Mouse (Mus musculus) ES-CJ7 (cell line): Measurements from ENCODE around the gene Efcab11.
A peak's percentile ranks its signal among the peaks of the same experiment; 100 is the strongest.

Experiments
- DNase-seq: peaks from one replicate; pipeline ENCODE4 v3.0.0; 2011; ENCODE audit warnings: low read depth, low spot score

The Efcab11 gene

GRCm38 (mm10) chr12:99884269-99885261 is at the start of gene Efcab11, which contains the start of gene Tdp1:
TSS of gene Efcab11 (minus strand) at chr12:99884439.
TSS of gene Tdp1 (plus strand) at chr12:99884517.
- peak; percentile 90 for DNase-seq

- DNase-seq = no peak
Measured at GRCm38 (mm10) chr12:99933630-99934029, 49.4 kb upstream of the Efcab11 start.

GRCm38 (mm10) chr12:99932245-99932644 is 48.0 kb upstream of the Efcab11 start:
- DNase-seq = no peak

GRCm38 (mm10) chr12:99929160-99929559 is 44.9 kb upstream of the Efcab11 start:
- DNase-seq = no peak

GRCm38 (mm10) chr12:99928311-99928710 is 44.1 kb upstream of the Efcab11 start:
- no peak for DNase-seq

GRCm38 (mm10) chr12:99923703-99924102 is 39.5 kb upstream of the Efcab11 start:
- no peak for DNase-seq

- peak; percentile 7 for DNase-seq
Measured at GRCm38 (mm10) chr12:99923131-99923606, 38.9 kb upstream of the Efcab11 start.

GRCm38 (mm10) chr12:99921045-99921444 is 36.8 kb upstream of the Efcab11 start:
- peak; percentile 48 for DNase-seq

- no peak for DNase-seq
Measured at GRCm38 (mm10) chr12:99919636-99920035, 35.4 kb upstream of the Efcab11 start.

GRCm38 (mm10) chr12:99917800-99918427 is 33.7 kb upstream of the Efcab11 start:
- DNase-seq = no peak

GRCm38 (mm10) chr12:99911466-99911865 is 27.2 kb upstream of the Efcab11 start:
- DNase-seq = no peak

- no peak for DNase-seq
Measured at GRCm38 (mm10) chr12:99904537-99904936, 20.3 kb upstream of the Efcab11 start.

- DNase-seq = no peak
Measured at GRCm38 (mm10) chr12:99902867-99903370, 18.7 kb upstream of the Efcab11 start.

- DNase-seq = no peak
Measured at GRCm38 (mm10) chr12:99901973-99902866, 18.0 kb upstream of the Efcab11 start.

- DNase-seq = no peak
Measured at GRCm38 (mm10) chr12:99899991-99900390, 15.8 kb upstream of the Efcab11 start.

- DNase-seq = no peak
Measured at GRCm38 (mm10) chr12:99898248-99898870, 14.1 kb upstream of the Efcab11 start.

- no peak for DNase-seq
Measured at GRCm38 (mm10) chr12:99897846-99898245, 13.6 kb upstream of the Efcab11 start.

GRCm38 (mm10) chr12:99885282-99885901 is 1.2 kb upstream of the Efcab11 start:
- peak; percentile 10 for DNase-seq

- DNase-seq = no peak
Measured at GRCm38 (mm10) chr12:99883713-99884105, 530 bp downstream of the Efcab11 start.

- peak; percentile 96 for DNase-seq
Measured at GRCm38 (mm10) chr12:99883000-99883712, 1.1 kb downstream of the Efcab11 start.
